Mouse (Mus musculus) forebrain, embryonic 10.5 days (tissue): ENCODE measurements around the gene Ly6c2. TPM values are rescaled to one million over a fixed set of nuclear protein-coding genes. Genes with fewer than 3 reads are reported as not detected.
"Not testable (repeated sequence)": the region's sequence is repeated elsewhere in the genome, so short reads cannot be mapped to it uniquely, and the experiment has no call there.

Experiments used
- DNase-seq: peaks from one replicate; pipeline ENCODE4 v3.0.0-alpha.2; 2017; ENCODE audit warnings: low spot score; ENCODE audit errors: extremely low spot score
- H3K27ac ChIP-seq: fragments of 300-500 bp; sonication (generic); 2 replicates; pipeline ENCODE4 v1.5.1; 2016; ENCODE audit warnings: mild to moderate bottlenecking
- H3K27me3 ChIP-seq: fragments of 300-500 bp; sonication (generic); 2 replicates; pipeline ENCODE4 v1.6.1; 2016; ENCODE audit warnings: mild to moderate bottlenecking; ENCODE audit not compliant: poor library complexity, severe bottlenecking
- H3K36me3 ChIP-seq: fragments of 300-500 bp; sonication (generic); replicated peaks from 2 replicates; pipeline ENCODE4 v1.6.1; 2016; ENCODE audit warnings: mild to moderate bottlenecking, moderate library complexity
- H3K4me1 ChIP-seq: fragments of 300-500 bp; sonication (generic); 2 replicates; pipeline ENCODE4 v1.6.1; 2016
- H3K4me3 ChIP-seq: fragments of 300-500 bp; sonication (generic); 2 replicates; pipeline ENCODE4 v1.5.1; 2016; ENCODE audit warnings: mild to moderate bottlenecking, moderate library complexity
- H3K9me3 ChIP-seq: fragments of 300-500 bp; sonication (generic); 2 replicates; pipeline ENCODE4 v1.6.1; 2016; ENCODE audit warnings: mild to moderate bottlenecking, moderate library complexity
- WGBS: fragments of 180-500 bp; shearing (Covaris S2); methylation state at CpG from one replicate; pipeline ENCODE4 v1.1.7; 2016; 5-methylcytosine and 5-hydroxymethylcytosine counted together
- polyA plus RNA-seq: library from polyadenylated mRNA; unstranded; fragments of >200 nt; fragmentation: Nextera tagmentation; extraction: Ambion mirVana; gene quantifications from 2 replicates; pipeline ENCODE4 v1.2.1, GENCODE M21; 2016

Ly6c2 gene
- polyA plus RNA-seq, 1 experiment from 2014 or later: not detected

- not testable (repeated sequence) for H3K27ac ChIP-seq, H3K36me3 ChIP-seq, H3K9me3 ChIP-seq, H3K4me3 ChIP-seq, H3K27me3 ChIP-seq, H3K4me1 ChIP-seq, DNase-seq
- 78% methylated on average over 2 of the region's 5 CpGs for WGBS
Measured at GRCm38 (mm10) chr15:75110424-75110823, 1.3 kb downstream of the Ly6c2 start.

GRCm38 (mm10) chr15:75099261-75099660 is 12.5 kb downstream of the Ly6c2 start:
- DNase-seq: no peak
- no peak overlapping the region for H3K4me3 ChIP-seq
- H3K36me3 ChIP-seq: no peaks in the 10 kb centered on the region
- no peaks in the 10 kb centered on the region for H3K27me3 ChIP-seq
- no peaks in the 10 kb centered on the region for H3K9me3 ChIP-seq
- WGBS: 89% methylated on average over 10 of the region's 10 CpGs
- H3K4me1 ChIP-seq: no peaks in the 10 kb centered on the region
- H3K27ac ChIP-seq: no peak overlapping the region

GRCm38 (mm10) chr15:75088041-75088440 is 23.7 kb downstream of the Ly6c2 start:
- H3K27me3 ChIP-seq, H3K4me1 ChIP-seq: not testable (repeated sequence)
- WGBS: 18% methylated on average over 2 of the region's 2 CpGs

GRCm38 (mm10) chr15:75069965-75070364 is 41.8 kb downstream of the Ly6c2 start:
- H3K4me1 ChIP-seq: no peaks in the 10 kb centered on the region
- H3K4me3 ChIP-seq: no peak overlapping the region
- H3K9me3 ChIP-seq: no peaks in the 10 kb centered on the region
- H3K27ac ChIP-seq: no peak overlapping the region
- DNase-seq: no peak
- no peaks in the 10 kb centered on the region for H3K36me3 ChIP-seq
- WGBS: 92% methylated on average over 4 of the region's 4 CpGs
- H3K27me3 ChIP-seq: no peaks in the 10 kb centered on the region

More at GRCm38 (mm10) chr15:75088041-75088440, 23.7 kb downstream of the Ly6c2 start:
- DNase-seq, H3K9me3 ChIP-seq, H3K4me3 ChIP-seq, H3K27ac ChIP-seq, H3K36me3 ChIP-seq: not testable (repeated sequence)

GRCm38 (mm10) chr15:75062030-75062574 is 49.7 kb downstream of the Ly6c2 start:
- not testable (repeated sequence) for H3K9me3 ChIP-seq, H3K4me3 ChIP-seq, H3K27me3 ChIP-seq, H3K36me3 ChIP-seq, H3K4me1 ChIP-seq, H3K27ac ChIP-seq
- 31% methylated on average over 6 of the region's 6 CpGs for WGBS
- DNase-seq: peak; percentile 44

GRCm38 (mm10) chr15:75060505-75060904 is 51.3 kb downstream of the Ly6c2 start:
- no peak for DNase-seq
- Histone ChIP-seq H3K4me3 (no peak overlapping the region), H3K4me1 (no peaks in the 10 kb centered on the region), H3K36me3 (no peaks in the 10 kb centered on the region), H3K27ac (no peak overlapping the region), H3K9me3 (no peaks in the 10 kb centered on the region), H3K27me3 (no peaks in the 10 kb centered on the region)

Other genes with a start within 250 kb of the Ly6c2 start
- gene 2010109I03Rik, start 214.9 kb downstream of the Ly6c2 start, polyA plus RNA-seq: not detected in 2 replicates
- gene Ly6i, start 128.5 kb downstream of the Ly6c2 start, polyA plus RNA-seq: not detected in 2 replicates
- not detected in 2 replicates for gene Ly6a, start 113.9 kb downstream of the Ly6c2 start, polyA plus RNA-seq
- 0.62 and 0.74 TPM in 2 replicates for gene Ly6c1, start 63.1 kb downstream of the Ly6c2 start, polyA plus RNA-seq
- not detected in 2 replicates for gene Ly6g, start 43.3 kb upstream of the Ly6c2 start, polyA plus RNA-seq
- not detected in 2 replicates for gene BC025446, start 104.4 kb upstream of the Ly6c2 start, polyA plus RNA-seq
- not detected in 2 replicates for gene Ly6f, start 156.5 kb upstream of the Ly6c2 start, polyA plus RNA-seq